Mouse (Mus musculus) heart, postnatal 0 days (tissue): ENCODE data around the gene Ptpn5.

Experiments used
- CTCF ChIP-seq: IDR thresholded peaks from 2 replicates; pipeline ENCODE4 v1.5.1; 2016; ENCODE audit warnings: antibody characterized with exemption, control low read depth, low read depth
- EP300 ChIP-seq: IDR thresholded peaks from 2 replicates; pipeline ENCODE4 v1.6.1; 2016; ENCODE audit warnings: antibody characterized with exemption, low read depth

- TF ChIP-seq CTCF (no peak), EP300 (no peak)
Measured at GRCm38 (mm10) chr7:47042121-47042520, 91.4 kb downstream of the Ptpn5 start.
